Mouse (Mus musculus): ENCODE data around the gene Sh2b1.
"Not testable (repeated sequence)": the region's sequence is repeated elsewhere in the genome, so short reads cannot be mapped to it uniquely, and the experiment has no call there.

Gene Sh2b1

DNA sequence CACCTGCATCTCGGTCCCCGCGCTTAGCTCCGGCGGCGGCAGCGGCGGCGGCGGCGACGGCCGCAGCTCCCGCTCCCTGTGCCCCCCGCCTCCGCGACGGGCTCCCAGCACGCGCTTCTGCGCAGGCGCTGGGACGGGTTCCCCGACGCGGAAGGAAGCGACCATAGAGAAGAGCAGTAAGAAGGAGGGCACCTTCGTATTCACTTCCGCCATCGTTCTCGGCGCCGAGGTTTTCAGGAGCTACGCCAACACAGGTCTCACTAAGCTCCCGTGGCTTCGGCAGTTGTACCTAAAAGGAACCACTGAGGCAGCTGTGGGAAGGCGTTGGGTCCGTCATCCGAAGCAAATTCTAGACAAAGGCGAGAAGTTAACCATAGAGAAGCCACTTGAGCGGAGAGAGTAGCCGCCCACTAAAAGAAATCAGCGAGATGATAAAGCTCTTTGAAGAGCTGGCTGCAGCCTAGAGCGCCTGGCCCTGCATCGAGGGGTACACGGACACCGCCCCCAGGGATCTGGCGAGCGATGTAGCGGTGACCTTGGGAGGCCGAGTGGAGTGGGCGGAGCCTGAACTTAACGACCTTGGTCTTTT, at the start of gene Sh2b1:
TSS of gene Sh2b1 (minus strand) at position 432 of the 589 bp plus-strand sequence.
- peak; percentile 70 to 79 for DNase-seq (ENCODE audit: low spot score in 2 of 2)

- no peak for DNase-seq (ENCODE audit: low spot score in 2 of 2)
Measured at GRCm38 (mm10) chr7:126523316-126523715, 48.1 kb upstream of the Sh2b1 start.

DNA sequence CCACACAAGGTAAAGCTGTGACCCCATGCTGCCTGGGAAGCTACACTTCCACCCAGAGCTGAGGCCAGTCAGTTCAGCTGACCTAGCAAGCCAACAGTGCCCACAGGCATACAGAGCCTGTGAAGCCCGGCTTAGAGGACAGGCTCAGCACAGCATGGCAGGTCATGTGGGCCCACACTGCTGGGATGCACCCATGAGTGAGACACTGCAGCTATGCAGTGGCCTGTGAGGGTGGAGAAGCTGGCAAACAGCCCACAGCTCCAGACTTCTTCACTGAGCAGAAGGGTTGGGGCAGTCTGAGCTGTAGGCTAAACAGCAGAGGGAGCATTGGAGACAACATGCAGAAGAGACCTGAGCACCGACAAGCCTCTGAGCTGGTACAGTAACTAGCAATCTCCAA, 44.3 kb upstream of the Sh2b1 start:
- DNase-seq (ENCODE audit: low spot score in 2 of 2): no peak

- DNase-seq (ENCODE audit: low spot score in 2 of 2): no peak
Measured at GRCm38 (mm10) chr7:126518261-126518941, 43.2 kb upstream of the Sh2b1 start.

DNA sequence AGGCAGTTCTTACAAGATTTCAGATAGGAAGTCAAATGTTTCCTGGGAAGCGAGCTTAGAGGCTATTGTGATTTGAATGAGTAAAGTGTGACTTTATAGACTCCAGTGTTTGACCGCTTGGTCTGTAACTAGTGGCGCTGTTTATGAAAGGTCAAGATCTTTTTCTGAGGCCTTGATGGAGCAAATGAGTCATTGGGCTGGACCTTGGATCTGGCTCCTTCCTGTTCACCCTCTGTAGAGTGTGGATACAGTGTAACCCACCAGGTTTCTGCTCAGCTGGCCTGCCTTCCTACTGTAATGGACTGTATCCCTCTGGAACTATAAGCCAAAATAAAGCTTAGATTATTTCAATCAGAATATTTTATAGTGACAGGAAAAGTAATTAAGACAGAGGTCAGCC, 36.1 kb upstream of the Sh2b1 start:
- DNase-seq (ENCODE audit: low spot score in 2 of 2): no peak

DNA sequence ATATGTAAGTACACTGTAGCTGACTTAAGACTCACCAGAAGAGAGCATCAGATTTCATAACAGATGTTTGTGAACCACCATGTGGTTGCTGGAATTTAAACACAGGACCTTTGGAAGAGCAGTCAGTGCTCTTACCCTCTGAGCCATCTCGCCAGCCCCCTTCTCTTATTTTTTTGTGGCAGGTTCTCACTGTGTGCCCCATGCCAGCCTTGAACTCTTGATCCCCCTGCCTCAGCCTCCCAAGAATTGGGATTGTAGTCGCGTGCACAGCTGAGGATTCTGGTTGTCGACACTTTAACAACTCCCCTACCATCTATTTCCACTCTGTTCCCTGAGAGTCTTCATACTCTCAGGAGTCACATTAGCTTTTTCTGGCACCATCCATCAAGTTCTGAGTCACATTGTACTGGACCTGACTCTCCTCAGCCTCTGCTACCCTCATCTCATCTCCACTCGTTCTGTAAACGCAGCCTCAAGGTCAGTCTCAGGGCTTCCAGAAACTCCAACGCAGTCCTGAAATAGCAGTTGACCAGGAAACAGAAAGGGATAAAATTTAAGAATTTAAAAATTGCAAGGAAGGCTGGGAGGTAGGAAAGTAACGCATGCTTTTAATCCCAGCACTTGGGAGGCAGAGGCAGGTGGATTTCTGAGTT, 32.0 kb upstream of the Sh2b1 start:
- DNase-seq (ENCODE audit: low spot score in 2 of 2): no peak

- DNase-seq (ENCODE audit: low spot score in 2 of 2): no peak
Measured at GRCm38 (mm10) chr7:126504913-126505312, 29.7 kb upstream of the Sh2b1 start.

DNA sequence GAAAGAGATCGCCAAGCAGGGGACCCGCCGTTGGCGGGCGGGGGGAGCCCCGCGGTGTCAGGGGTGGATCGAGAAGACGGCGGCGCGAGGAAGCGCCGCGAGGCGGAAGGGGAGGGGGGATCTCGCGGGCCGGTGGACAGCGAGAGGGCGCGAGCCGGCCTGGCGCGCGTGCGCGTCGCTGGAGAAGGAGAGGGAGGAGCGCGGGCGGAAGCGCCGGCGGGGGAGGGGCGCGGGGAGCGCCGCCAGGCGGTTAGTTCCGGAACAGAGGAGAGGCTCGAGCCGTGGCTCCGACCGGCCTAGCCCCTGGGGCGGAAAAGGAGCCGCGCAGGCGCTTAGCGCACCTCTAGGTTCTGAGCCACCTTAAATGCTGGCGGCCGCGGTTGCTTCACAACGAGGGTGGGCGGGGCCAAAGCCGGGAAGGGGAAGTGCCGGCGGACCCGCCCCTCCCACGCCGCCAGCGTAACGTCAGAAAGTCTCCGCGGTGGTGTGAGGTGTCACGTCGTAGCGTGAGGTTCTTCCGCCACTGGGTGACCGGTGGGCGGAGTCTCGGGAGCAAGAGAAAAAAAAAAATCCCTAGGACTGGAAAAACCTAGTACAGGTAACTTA, 28.2 kb upstream of the Sh2b1 start, which contains the start of gene Atxn2l:
TSS of gene Atxn2l (minus strand) at position 165 of the 606 bp plus-strand sequence.
- DNase-seq (ENCODE audit: low spot score in 2 of 2): peak; percentile 95 to 98

GRCm38 (mm10) chr7:126502751-126503150, 27.5 kb upstream of the Sh2b1 start:
- DNase-seq (ENCODE audit: low spot score in 2 of 2): no peak

- peak; percentile 83 to 85 for DNase-seq (ENCODE audit: low spot score in 2 of 2)
Measured at GRCm38 (mm10) chr7:126502023-126502741, 27.0 kb upstream of the Sh2b1 start.

DNA sequence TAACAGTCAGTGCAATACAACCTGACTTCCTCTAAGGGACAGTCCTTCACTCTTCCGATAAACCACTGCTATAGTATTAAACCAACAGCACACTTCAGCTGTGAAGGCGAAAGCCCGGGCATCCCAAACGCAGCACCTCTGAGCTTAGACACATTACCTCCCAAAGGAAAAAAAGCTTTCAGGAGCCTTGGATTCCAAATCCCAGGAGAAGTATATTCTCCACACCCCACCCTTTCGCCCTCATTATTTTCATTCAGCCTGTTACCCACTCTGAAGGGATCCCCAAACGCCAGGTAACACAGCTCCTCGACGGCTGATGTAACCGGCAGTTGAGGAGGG, 26.4 kb upstream of the Sh2b1 start:
- no peak for DNase-seq (ENCODE audit: low spot score in 2 of 2)

GRCm38 (mm10) chr7:126499416-126499815, 24.2 kb upstream of the Sh2b1 start:
- DNase-seq (ENCODE audit: low spot score in 2 of 2): no peak

- DNase-seq (ENCODE audit: low spot score in 2 of 2): no peak
Measured at GRCm38 (mm10) chr7:126497966-126498365, 22.7 kb upstream of the Sh2b1 start.

DNA sequence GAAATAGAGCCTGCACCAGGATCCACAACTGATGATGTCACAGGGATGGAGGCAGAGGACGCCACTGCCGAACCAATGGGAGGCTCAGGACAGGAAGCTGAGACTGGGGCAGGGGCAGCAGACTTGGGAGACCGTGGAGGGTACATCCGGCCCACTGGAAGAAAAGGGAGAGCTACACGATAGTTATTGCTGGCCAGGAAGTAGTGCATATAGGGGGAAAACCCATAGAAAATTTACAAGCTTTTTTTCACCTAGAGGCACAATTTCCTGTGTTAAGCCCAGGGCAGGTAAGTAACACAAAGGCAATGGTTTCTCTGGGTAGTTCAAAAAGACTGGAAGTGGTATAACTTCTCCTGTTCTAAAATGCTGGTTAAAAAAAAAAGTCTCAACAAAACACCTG, 21.3 kb upstream of the Sh2b1 start:
- DNase-seq (ENCODE audit: low spot score in 2 of 2): no peak

DNA sequence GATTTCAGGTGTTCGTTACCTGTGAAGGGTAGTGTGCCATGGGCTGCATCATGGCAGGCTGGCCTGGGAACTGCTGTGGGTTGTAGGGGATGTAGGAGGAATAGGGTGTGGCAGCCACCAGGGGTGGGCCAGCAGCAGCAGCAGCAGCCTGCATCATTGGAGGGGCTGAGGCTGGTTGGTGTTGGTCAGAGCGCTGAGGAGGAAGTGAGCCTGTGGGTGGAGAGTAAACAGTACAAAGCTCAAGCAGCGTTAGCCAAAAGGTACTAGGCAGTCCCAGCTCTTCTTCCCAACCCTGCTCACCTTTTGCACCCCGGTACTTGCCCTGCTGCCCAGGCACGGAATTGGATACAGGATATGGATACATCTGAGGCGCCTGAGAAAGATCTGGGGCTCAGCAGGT, 18.9 kb upstream of the Sh2b1 start:
- DNase-seq (ENCODE audit: low spot score in 2 of 2): no peak

DNA sequence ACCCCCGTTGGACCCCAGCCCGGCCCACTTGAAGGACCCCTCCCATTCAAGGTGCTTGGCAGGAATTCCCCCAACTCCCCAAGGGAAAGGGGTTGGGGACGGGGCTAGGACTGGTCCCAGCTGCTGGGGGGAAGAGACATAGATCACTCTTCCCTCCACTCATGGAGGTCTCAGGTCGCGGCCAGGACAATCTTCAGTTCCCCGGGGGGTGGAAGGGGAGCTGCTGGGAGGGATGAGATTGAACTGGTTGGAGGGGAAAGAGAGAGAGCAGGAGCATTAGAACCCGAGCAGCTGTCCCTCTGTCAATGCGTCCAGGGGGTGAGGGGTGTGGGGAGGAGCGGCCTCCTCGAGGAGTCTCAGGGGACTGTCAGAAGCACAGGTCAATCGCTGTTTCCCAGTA, 16.7 kb upstream of the Sh2b1 start:
- no peak for DNase-seq (ENCODE audit: low spot score in 2 of 2)

- no peak for DNase-seq (ENCODE audit: low spot score in 2 of 2)
Measured at GRCm38 (mm10) chr7:126491005-126491404, 15.8 kb upstream of the Sh2b1 start.

DNA sequence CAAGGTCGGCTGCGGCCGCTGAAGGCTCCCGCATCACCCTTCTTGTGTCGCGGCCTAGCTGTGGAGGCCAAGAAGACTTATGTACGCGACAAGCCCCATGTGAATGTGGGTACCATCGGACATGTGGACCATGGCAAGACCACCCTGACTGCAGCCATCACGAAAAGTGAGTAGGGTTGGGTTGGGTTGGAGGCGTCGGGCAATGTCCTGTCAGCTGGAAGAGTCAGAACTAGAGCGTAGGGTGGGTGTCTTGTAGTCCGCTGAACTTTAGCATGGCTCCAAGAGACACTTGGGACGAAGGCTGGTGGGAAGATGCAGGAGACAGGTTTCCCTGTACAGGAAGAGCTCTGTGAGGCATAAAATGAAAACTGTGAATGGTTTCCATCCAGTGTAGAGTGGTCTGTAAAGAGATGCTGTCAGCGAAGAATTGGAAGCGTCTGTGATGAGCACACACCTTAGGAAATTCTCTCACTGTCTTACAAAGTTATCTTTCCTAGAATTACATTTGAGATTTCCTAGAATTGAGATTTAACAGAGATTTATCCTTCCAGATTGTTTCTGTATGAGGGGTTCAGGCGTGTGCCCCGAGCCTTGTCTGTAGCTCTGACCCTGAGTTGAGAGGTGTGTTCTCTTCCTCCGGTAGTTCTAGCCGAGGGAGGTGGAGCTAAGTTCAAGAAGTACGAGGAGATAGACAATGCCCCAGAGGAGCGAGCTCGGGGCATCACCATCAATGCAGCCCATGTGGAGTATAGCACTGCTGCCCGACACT, 12.6 kb upstream of the Sh2b1 start:
- DNase-seq (ENCODE audit: low spot score in 2 of 2): not testable (repeated sequence)

DNA sequence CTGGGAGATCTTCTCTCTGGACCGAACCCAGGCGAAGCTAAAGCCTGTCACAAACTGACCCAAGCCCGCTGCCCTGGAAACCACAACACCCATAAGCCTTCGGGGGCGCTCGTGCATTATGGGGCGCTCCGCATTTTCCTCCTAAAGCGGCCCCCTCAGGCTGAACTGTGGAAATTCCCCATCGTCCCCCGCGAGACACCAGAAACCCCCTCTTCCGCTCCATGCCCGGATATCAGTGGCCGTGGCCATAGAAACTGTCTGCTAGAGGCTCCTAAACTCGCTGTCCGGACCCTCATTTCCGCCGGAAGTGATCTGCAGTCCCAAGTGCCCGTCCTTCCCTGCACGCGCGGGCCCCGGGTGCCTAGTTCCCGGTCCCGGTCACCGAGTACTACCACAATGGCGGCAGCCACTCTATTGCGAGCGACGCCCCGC, 11.8 kb upstream of the Sh2b1 start, which contains the start of gene Tufm:
TSS of gene Tufm (plus strand) at position 310 of the 432 bp plus-strand sequence.
- DNase-seq (ENCODE audit: low spot score in 2 of 2): peak; percentile 76 to 87

GRCm38 (mm10) chr7:126482392-126482871, 7.2 kb upstream of the Sh2b1 start:
- DNase-seq (ENCODE audit: low spot score in 2 of 2): peak; percentile 43 to 59

GRCm38 (mm10) chr7:126481699-126482098, 6.5 kb upstream of the Sh2b1 start:
- DNase-seq (ENCODE audit: low spot score in 2 of 2): no peak
